Mouse (Mus musculus) spleen, embryonic (tissue): ENCODE data around the gene Hist1h3f.

ENCODE experiments used
- CTCF ChIA-PET: fragments of 350-600 bp; sonication (Branson Sonifier 250); formaldehyde crosslinking; loops from one replicate; lab custom pipeline; 2022; lab: Charles Lee

The Hist1h3f gene

GRCm38 (mm10) chr13:23543965-23544786, at the start of gene Hist1h3f:
Gene Hist1h3f (plus strand): TSS chr13:23544052.
- CTCF ChIA-PET: interaction anchor here (1.0 kb wide), 1 partner anchor 12 kb away, joined by 4 read pairs; no protein-coding TSS in a partner anchor

GRCm38 (mm10) chr13:23495526-23495925, 48.3 kb upstream of the Hist1h3f start:
- CTCF ChIA-PET: no interaction called here

- CTCF ChIA-PET: no interaction called here
Measured at GRCm38 (mm10) chr13:23497656-23498321, 46.1 kb upstream of the Hist1h3f start.

- CTCF ChIA-PET: no interaction called here
Measured at GRCm38 (mm10) chr13:23498653-23499052, 45.2 kb upstream of the Hist1h3f start.

- CTCF ChIA-PET: interaction anchor here (0.6 to 0.7 kb wide), 2 partner anchors 175 to 1729 kb away, joined by 3 to 6 read pairs; no protein-coding TSS in a partner anchor
Measured at GRCm38 (mm10) chr13:23499943-23500342, 43.9 kb upstream of the Hist1h3f start.

GRCm38 (mm10) chr13:23500424-23501200, 43.2 kb upstream of the Hist1h3f start:
- CTCF ChIA-PET: no interaction called here

- CTCF ChIA-PET: no interaction called here
Measured at GRCm38 (mm10) chr13:23501511-23501910, 42.3 kb upstream of the Hist1h3f start.

GRCm38 (mm10) chr13:23502031-23502567, 41.8 kb upstream of the Hist1h3f start:
- CTCF ChIA-PET: interaction anchor here (0.7 kb wide), 1 partner anchor 1558 kb away, joined by 7 read pairs; no protein-coding TSS in a partner anchor

GRCm38 (mm10) chr13:23502916-23503315, 40.9 kb upstream of the Hist1h3f start:
- CTCF ChIA-PET: interaction anchor here (0.7 kb wide), 1 partner anchor 1559 kb away, joined by 7 read pairs; no protein-coding TSS in a partner anchor

GRCm38 (mm10) chr13:23503797-23504196, 40.1 kb upstream of the Hist1h3f start:
- CTCF ChIA-PET: no interaction called here

GRCm38 (mm10) chr13:23505662-23506345, 38.0 kb upstream of the Hist1h3f start:
- CTCF ChIA-PET: no interaction called here

GRCm38 (mm10) chr13:23506351-23506750, 37.5 kb upstream of the Hist1h3f start:
- CTCF ChIA-PET: no interaction called here

GRCm38 (mm10) chr13:23506819-23507515, 36.9 kb upstream of the Hist1h3f start:
- CTCF ChIA-PET: no interaction called here

GRCm38 (mm10) chr13:23510127-23510526, 33.7 kb upstream of the Hist1h3f start:
- CTCF ChIA-PET: no interaction called here

- CTCF ChIA-PET: no interaction called here
Measured at GRCm38 (mm10) chr13:23513517-23513916, 30.3 kb upstream of the Hist1h3f start.

- CTCF ChIA-PET: interaction anchor here (0.6 kb wide), 1 partner anchor 79 kb away, joined by 5 read pairs; no protein-coding TSS in a partner anchor
Measured at GRCm38 (mm10) chr13:23515281-23515680, 28.6 kb upstream of the Hist1h3f start.

- CTCF ChIA-PET: interaction anchor here (0.6 kb wide), 1 partner anchor 80 kb away, joined by 5 read pairs; no protein-coding TSS in a partner anchor
Measured at GRCm38 (mm10) chr13:23515826-23516620, 27.8 kb upstream of the Hist1h3f start.

GRCm38 (mm10) chr13:23516822-23517602, 26.8 kb upstream of the Hist1h3f start:
- CTCF ChIA-PET: interaction anchor here (0.6 to 0.9 kb wide), 2 partner anchors 24 to 80 kb away, joined by 3 to 5 read pairs; no protein-coding TSS in a partner anchor
